Mouse (Mus musculus): ENCODE results near the gene Aagab.
A peak's percentile ranks its signal among the peaks of the same experiment; 100 is the strongest.

The Aagab gene

GRCm38 (mm10) chr9:63608006-63608405, 5.5 kb downstream of the Aagab start:
- DNase-seq, result no peak

GRCm38 (mm10) chr9:63609246-63609645, 6.8 kb downstream of the Aagab start:
- DNase-seq, result no peak

- no peak for DNase-seq
These were observed 7.3 kb downstream of the Aagab start for GRCm38 (mm10) chr9:63609776-63610175.

DNA sequence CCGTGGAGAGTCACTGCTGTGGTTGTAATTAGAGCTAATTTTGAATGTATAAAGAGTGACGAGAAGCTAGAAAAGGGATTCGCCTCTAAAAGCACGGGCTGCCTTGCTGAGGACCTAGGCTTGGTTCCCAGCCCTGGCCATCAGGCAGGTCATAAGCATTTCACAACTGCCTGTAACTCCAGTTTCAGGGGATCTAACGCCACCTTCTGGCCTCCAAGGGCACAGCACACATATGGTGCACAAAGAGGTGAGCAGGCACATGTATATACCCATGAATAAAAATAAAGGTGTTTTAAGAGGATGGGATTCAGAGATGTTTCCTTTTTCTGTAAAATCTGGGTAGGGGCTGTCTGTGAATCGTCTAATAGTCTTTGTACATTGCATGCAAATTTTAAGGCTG, 7.8 kb downstream of the Aagab start:
- DNase-seq, result no peak

DNA sequence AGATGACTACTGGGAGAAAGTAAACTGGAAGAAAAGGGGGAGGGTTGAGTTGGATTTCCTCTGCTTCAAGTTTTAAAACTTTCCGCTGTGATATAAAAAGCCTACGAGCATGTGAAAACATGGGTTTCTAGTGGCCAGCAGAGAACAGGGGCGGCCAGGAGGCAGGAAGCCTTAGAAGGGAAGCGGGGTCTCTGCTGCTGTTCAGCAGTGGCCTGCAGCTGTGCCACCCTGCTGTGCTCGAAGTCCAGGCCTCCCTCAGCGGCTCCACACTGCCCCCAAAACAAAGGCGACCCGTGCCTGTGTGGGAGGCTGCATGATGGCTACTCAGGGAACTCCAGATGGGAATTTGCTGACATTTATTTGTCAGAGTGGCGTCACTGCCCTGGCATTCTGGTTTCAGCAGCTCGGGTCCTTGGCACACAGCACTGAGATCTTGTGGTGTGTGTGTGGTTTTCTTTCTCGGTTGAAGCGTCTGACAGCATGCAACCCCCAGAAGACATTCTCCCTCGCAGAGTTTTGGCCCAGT, 8.4 kb downstream of the Aagab start:
- no peak for DNase-seq

- no peak for DNase-seq
These were observed 9.5 kb downstream of the Aagab start for GRCm38 (mm10) chr9:63611967-63612366.

DNA sequence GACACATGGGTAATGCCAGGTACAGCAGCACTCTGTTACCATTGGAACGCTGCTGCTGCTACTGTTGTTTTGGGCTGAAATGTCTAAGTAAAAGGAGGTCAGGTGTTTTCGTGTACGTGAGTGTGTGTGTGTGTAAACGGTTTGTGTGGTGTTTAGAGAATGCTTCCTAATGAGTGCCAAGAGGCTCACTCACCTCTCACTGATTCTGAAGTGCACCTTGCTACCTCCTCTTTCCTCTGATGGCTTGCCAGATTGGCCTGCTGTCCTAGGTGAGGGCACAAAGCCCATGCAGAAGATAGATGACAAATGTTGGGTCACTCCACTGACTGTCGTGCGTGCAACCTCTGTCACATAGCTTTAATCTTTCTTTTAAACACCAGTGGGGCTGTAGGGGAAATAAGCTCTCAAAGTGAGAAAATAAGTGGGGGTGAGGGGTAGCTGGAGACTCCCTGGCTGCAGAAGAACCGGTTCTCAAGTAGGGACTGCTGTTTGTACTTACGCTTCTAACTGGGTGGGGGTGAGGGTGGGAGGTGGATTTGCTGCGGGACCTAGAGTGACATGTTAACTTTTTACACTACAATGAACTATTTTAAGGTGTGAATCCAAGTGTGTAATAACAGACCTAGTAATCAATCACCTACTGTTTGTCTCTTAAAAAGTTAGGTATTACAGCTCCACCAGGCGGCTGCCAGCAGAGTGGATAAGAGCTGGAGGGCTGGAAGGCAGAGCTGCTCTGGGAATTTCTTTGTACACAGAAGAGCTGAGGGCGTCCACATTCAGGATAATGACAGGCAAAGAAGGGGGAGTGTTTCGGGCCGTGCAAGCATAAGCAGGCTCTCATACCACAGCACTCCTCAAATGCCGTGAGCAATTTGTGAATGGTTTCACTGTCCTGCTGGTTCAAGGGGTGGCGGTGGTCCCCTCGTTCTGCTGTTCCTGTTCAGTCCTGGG, 10.4 kb downstream of the Aagab start:
- peak; percentile 46 to 63 for DNase-seq

GRCm38 (mm10) chr9:63613569-63613968, 11.1 kb downstream of the Aagab start:
- DNase-seq, result no peak

GRCm38 (mm10) chr9:63614018-63614985, 11.8 kb downstream of the Aagab start:
- DNase-seq, result no peak

DNA sequence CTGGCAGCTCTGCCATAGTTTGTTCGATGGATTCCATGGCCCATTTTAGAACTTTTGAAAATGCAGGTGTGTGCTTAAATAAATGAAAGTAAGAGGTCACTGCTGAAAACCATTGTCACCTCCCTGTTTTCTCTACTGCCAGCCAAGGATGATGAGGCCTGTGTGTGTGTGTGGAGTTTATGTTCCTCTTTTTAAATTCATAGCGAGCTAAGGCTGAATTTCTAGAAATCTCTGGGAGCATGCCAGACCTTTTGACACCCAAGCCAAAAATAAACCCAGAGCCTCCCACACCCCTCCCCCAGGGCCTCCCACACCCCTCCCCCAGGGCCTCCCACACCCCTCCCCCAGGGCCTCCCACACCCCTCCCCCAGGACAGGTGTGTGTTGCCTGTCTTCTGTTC, 15.5 kb downstream of the Aagab start:
- no peak for DNase-seq

GRCm38 (mm10) chr9:63623895-63624569, 21.6 kb downstream of the Aagab start:
- no peak for DNase-seq

GRCm38 (mm10) chr9:63625090-63625756, 22.8 kb downstream of the Aagab start:
- no peak for DNase-seq

DNA sequence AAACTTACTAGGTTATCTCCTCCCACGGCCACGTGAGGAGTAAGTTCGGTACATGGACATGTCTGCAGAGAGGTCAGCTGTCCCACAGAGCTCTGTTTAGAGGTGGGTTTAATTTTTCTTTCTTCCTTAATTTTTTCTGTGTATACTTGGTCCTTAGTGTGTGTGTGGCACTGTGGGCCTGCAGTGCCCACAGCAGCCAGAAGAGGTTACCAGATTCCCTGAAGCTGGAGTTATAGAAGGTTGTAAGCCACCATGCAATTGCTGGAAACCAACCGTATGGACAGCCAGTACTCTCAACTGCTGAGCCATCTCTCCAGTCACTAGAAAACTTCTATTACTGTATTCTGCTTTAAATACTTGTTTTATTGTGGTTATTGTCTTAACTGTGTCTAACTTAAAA, 29.6 kb downstream of the Aagab start:
- DNase-seq, result no peak

DNA sequence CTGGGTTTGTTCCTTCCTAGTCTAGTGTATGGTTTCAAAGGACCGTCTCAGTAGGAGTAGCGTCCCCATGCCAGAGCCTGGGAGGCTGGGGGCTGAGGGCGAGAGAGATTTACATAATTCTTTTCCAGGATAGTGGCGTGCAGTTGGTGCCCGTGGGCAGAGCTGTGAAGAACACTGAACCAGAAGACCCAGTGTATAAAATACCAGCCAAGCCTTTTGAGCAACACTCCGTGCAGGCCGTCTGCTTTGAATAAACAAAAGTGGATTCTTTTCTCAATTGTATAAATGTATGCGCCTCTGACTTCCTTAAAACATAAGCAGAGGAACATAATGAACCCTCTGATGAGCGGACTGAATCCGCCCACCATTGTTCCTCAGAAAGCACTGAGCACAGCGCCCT, 30.5 kb downstream of the Aagab start:
- DNase-seq, result no peak

GRCm38 (mm10) chr9:63633334-63633733, 30.9 kb downstream of the Aagab start:
- DNase-seq, result no peak

DNA sequence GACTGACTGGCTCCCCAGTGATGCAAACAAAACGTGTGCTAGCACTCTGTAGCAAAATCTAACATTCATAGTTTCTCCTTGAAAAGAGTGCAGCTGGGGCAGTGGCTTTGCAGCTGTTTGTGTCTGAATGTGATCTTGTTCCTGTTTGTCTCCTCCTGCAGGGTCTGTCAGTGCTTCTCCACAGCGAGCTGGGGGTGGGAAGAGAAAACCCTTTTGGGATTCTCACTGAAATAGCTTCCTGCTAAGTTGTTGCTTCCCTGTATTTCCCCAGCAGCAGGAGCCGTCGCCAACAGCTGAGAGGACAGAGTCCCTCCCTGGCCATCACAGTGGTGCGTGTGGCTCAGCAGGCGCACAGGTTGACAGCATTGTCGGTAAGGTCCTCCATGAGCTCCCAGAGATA, 33.7 kb downstream of the Aagab start:
- no peak for DNase-seq

DNA sequence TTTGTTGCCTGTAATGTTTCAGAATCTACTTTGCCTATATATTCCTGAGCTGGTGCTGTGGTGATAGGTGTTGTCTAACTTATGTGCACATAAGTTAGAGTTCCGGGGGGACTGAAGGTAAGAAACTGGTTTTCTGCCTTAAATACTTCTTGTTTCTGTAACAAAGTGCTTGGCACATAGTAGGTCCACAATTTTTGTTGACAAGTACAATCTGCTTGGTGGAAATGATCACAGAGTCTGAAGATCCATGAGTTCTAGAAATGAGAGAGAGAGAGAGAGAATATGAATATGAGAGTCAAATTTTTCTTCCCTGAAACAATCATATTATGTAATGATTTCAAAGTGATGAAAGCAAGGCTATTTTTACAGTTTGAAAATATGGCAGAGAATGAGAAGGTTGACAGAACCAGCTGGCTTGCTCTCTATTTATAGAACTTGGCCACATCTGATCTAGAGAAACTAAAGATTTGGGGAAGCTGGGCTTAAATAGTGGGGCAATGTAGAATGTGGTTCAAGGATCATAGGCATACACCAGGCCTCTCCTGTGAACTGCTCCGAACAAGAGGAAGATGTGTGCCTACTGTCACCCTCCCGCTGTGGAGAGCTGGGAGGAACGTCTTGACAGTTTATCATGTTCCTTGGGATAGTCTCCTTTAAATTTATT, 39.7 kb downstream of the Aagab start:
- DNase-seq, result no peak

DNA sequence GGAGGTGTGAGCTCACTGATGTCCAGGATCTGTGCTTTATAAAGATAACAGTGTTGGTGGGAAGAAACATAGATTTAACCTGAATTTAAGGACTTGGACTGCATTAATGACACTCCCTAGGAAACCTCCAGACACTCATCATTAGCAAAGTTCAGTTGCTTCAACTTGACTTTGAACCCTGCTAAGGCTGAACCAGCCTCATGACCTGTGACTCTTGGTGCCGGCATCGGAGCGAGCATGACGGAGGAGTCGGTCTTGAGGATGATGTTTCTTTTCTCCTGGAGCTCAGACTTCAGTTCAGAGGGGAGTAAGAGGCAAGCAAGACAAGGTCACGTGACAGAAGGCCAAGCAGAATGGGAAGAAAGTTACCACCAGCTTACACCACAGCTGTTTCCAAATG, 41.6 kb downstream of the Aagab start:
- DNase-seq, result no peak

GRCm38 (mm10) chr9:63645084-63645483, 42.6 kb downstream of the Aagab start:
- DNase-seq, result no peak

DNA sequence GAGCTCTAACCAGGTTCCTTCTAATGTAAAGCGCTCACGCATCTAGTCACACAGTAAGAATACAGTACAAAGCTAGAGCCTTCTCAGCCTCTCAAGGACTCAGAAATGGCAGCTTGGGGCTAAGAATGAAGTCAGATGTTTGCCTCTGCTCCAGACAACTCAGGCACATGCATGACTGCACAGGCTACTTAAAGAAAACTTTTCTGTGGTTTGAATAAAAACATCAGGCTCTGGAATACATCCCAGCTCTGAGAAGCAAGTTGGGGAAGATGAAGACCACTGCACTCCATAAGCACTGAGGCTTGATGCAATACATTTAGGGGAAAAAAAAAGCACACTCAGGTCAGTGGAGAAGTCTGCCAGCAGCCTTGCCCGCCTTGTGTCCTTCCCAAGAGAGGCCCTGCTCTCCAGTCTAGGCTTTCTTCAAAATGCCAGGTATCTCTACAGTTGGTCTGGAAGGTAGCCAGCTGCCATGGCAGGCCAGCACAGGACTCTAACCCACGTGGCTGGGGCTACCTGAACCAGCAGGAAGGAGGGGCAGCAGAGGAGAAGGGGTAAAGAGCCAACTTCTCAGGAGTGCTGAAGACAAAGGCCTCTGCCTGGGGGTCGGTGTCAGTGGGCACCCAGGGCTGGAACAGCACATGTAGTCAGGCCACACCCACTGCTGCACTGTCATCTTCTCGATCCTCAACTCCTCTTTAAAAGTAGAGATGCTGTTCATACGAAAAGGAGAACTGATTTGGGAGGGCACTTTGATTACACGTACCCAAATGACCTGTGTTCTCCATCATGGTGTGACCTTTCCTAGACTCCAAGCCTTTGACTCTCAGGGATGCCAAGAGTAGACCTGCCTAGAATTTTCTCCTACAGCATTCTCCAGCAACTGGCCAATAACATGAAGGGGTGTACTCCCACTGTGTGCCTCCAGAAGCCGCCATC, 45.4 kb downstream of the Aagab start:
- DNase-seq, result peak; percentile 55 to 59
